Mouse (Mus musculus) megakaryocyte-erythroid progenitor cell, adult 5 weeks (primary cell): Measurements from ENCODE around the gene Rsf1. TPM values are rescaled to one million over a fixed set of nuclear protein-coding genes. Genes with fewer than 3 reads are reported as not detected.

Experiments
- polyA plus RNA-seq: library from polyadenylated mRNA; stranded (reverse); fragments of >175 nt; gene quantifications from 2 replicates; pipeline ENCODE4 v1.2.3, GENCODE M21; 2012

The Rsf1 gene
- polyA plus RNA-seq, result 7.5 and 13.2 TPM in 2 replicates

GRCm38 (mm10) chr7:97579067-97579975 lies at the start of gene Rsf1, which contains the start of gene Aamdc:
Gene Rsf1, plus strand, starts transcription at chr7:97579889.
Gene Aamdc, minus strand, starts transcription at chr7:97579497.

GRCm38 (mm10) chr7:97696506-97697254 lies 117.0 kb downstream of the Rsf1 start, which contains the start of gene Clns1a:
Gene Clns1a, plus strand, starts transcription at chr7:97696634.

DNA sequence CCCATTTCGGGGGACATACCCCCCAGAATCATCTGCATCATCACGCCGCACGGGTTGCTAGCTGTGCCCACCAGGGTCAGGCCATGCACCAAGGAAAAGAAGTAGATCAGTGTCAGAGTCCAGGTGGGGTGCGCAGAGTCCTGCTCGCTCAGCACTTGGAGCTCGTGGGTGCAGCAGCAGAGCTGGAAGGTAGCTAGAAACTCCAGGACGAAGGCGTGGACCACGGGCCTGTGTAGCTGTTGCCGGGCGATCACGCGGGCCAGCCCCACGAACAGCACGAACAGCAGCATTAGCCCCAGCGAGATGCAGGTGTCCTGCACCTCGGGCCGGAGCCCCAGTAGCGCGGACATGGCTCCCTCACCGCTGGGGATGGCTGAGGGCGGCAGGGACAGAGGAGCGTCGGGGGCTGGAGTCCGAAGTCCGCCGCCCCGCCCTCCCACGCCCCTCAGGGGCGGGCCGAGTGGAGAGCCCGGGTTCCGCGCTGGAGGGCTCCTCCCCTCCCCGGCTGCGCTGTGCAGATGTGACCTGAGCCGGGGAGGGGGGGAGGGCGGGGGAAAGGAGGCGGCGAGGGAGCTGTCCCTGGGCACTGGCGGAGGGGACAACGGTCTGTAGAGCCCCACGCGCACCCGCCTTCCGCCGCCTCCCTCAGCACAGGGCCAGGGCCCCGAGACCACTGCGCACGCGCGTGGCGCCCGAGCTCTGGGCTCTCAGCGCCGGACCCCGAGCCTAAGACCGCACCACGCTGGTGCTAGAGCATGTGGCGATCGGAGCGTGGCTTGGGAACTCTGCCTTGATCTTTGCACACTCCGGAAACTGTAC lies 158.2 kb downstream of the Rsf1 start, which contains the start of gene Aqp11:
Gene Aqp11, minus strand, starts transcription at position 652 of the 819 bp plus-strand sequence.

Other genes starting within 250 kb of the Rsf1 start
- 0.41 and 0.48 TPM in 2 replicates for gene Usp35, start 247.9 kb upstream of the Rsf1 start, polyA plus RNA-seq
- gene Kctd21, start 247.6 kb upstream of the Rsf1 start, polyA plus RNA-seq, result 0.15 and 0.49 TPM in 2 replicates
- gene Alg8, start 208.3 kb upstream of the Rsf1 start, polyA plus RNA-seq, result 2.7 and 4.4 TPM in 2 replicates
- gene Ndufc2, start 179.9 kb upstream of the Rsf1 start, polyA plus RNA-seq, result 483 and 494 TPM in 2 replicates
- gene Thrsp, start 162.2 kb upstream of the Rsf1 start, polyA plus RNA-seq, result not detected in 2 replicates
- gene Kctd14, start 128.6 kb upstream of the Rsf1 start, polyA plus RNA-seq, result 2.9 and 5.6 TPM in 2 replicates
- gene Ints4, start 98.9 kb upstream of the Rsf1 start, polyA plus RNA-seq, result 5.9 TPM in 2 replicates
- gene Aamdc, start 392 bp upstream of the Rsf1 start, polyA plus RNA-seq, result 6.8 and 8.5 TPM in 2 replicates
- gene Clns1a, start 116.7 kb downstream of the Rsf1 start, polyA plus RNA-seq, result 53.1 and 55.7 TPM in 2 replicates
- 3.9 and 6.1 TPM in 2 replicates for gene Aqp11, start 158.4 kb downstream of the Rsf1 start, polyA plus RNA-seq
- gene Pak1, start 208.7 kb downstream of the Rsf1 start, polyA plus RNA-seq, result 34.9 and 39.7 TPM in 2 replicates